Mouse (Mus musculus) adrenal gland, adult (tissue): ENCODE measurements around the gene Cbarp.

Experiments
- DNase-seq, 2 experiments: peaks; one replicate each; pipeline ENCODE4 v3.0.0; 2022 to 2023; ENCODE audit warnings: low spot score in 1 of 2; ENCODE audit not compliant: inconsistent age in 2 of 2

Cbarp gene

DNA sequence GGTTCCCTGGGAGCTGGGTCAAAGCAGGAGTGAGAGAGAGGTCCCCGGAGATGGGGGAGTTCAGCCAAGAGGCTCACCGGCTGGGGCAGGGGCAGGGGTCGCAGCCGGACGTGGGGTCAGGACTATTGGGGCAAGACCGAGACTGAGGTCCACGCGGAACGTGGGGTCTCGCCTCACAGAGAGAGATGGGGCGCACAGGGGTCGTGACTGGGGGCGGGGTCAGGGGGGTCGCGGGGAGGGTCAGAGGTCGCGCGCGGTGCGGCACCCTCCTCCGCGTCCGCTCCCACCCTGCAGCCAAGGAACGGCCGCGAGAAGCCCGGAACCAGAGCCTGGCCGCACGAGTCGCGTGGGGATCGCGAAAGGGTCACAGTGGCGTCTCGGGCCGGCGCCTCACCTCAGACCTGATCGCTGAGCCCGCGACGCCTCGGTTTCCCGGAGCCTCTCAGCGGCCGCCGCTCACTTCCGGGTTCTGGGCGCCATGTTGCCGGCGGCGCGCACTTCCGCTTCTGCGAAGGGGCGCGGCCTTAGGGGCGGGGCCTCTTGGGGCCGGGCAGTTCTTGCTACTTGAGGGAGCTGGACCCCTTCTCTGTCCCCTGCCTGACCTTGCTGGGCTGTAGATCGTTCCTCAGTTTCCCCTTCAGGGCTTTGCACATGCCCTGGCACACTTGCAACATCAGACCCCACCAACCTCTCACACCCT lies 38.3 kb downstream of the Cbarp start:
- peak; percentile 90 to 94 for DNase-seq

DNA sequence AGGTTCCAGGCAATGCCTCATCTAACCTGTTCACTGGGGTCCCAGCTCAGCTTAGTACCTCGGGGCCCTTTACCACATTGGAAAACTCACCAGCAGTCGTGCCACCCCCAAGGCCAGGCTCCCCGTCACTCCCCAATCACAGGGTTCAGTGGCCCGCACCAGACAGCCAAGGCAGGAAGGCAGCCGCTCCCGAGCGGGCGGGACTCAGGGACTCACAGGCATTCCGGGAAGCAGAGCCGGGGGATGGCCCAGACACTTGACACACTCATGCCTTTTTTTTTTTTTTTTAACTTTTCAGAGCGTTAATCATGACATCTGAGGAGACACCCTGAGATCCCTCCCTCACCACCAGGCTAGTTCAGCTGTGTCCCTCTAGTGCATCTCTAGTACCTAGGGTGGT lies 39.7 kb downstream of the Cbarp start:
- DNase-seq, result peak; percentile 79 to 88

DNA sequence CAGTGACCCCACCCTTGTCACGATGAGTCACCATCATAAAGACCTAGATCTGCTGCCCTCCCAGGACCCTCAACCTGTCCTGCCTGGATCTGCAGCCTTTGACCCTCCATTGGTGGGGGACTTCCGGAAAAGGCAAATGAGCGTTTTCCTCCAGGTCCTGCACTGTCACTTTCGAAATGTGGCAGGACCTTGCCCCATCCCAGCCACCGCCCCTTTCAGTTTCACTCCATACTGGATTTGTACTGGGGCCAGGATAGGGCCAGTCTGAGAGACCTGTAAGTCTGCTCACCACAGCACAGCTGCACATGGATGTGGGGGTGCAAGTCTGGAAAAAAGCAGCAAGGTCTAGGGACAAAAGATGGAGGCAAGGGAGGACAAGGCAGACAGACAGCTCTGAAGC lies 42.0 kb downstream of the Cbarp start:
- DNase-seq, result peak; percentile 34 to 78

DNA sequence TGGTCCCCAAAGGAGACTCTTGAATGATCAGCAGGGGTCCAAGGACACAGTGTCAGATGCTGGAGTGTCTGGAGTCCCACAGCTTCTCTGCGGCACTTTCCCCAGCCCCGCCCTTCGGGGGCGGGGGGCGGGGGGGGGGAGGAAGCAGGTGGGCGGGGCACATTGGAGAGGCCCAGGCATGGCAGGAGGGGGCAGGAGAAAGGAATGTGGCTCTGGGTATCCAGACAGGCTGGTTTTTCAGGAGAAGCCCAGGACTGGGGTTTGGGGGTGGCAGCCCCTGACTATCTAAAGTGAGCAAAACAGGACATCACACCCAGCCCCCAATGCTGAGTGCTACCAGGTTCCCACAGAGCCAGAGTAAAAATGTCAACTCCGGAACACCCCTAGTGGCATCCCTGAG lies 43.4 kb downstream of the Cbarp start:
- DNase-seq, result peak in 1 of 2 experiments; percentile 53

DNA sequence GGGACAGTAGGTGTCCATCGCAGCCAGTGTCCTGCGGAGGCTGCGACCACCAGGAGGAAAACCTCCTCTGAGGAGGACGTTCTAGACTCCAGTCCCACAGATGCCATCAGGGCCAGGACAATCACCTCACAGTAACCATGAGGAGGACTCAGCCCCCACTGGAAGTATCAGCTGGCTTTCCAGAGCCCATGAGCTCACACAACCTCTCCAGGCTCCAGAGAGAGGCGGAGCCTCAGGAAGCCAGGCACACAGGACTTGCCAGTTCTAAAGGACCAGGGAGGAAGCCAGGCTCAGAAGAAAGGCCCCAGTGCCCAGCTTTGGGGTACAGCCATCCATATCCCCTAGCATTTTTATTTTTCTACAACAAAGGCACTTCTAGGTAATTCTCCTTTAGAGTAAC lies 45.1 kb downstream of the Cbarp start:
- peak; percentile 61 to 73 for DNase-seq

DNA sequence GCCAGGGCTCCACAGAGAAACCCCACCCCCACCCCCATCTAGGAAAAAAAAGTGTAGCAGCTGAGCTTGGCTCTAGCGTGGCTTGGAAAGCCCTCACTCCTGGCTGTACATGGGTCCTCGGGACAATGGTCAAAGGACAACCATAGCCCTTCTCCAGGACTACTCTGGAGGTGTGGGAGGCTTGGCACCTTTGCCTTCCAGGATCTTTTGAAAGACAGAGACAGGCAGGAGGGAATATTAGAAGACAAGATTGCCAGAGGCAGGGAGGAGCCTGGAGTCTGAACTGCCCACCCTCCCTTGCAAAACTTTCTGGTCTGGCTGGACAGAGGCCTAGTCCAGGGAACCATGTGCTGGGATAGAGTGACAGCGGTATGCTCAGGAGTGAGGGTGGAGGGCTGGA lies 46.0 kb downstream of the Cbarp start:
- peak in 1 of 2 experiments; percentile 60 for DNase-seq

DNA sequence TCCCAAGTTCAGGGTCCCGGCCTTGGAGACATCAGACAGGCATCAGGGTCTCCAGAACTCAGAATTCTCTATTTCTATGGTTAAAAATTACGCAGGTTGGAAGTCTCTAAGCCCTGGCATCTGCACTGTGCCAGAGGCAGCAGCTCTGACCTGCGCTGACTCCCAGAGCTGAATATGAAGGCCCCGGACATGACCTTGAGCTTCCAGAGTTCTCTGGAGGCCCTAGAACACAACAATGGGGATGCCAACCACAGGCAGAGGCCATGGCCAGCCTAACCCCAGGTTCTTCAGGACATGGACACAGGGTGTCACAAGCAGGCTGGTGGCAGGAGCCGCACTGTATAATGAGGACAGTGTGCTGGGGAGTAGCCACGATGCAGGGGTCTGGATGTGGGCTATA lies 46.5 kb downstream of the Cbarp start:
- peak; percentile 71 to 87 for DNase-seq

DNA sequence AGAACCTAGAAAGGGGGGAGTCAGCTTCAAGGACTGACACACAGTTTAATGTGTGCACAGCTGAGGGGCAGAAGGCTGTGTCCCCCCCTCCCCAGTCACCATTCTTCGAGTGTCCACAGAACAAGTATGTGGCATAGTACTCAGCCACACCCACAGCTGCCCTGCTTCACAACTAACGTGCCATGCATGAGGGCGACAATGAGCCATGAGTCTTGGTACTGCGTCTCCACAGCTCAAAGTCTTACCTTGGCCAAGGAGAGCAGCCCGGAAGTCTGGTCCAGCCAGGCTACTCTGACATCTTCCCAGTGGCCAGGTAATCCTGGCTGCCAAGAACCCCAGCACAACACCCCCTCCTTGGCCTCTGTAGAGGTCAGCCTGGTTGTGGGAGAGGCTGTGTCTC lies 47.9 kb downstream of the Cbarp start:
- DNase-seq, result peak in 1 of 2 experiments; percentile 52

DNA sequence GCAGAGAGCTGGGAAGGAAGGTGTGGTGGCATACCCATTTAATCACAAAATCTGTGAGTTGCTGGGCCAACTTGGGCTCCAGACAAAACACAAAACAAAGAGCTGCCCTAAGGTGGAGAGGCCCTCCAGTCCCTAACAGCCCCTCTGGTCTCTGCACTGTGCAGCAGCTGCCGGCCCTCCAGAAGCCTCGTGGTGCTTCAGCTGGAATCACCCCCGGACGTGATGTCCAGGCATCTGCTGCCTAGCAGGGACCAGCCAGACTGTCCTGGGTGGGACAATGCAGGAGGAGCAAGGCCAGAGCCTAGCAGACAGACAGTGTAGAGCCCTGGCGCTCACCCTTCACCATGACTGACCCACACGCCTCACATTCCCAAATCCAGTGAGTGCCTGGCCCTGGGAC lies 49.1 kb downstream of the Cbarp start:
- DNase-seq, result no peak

DNA sequence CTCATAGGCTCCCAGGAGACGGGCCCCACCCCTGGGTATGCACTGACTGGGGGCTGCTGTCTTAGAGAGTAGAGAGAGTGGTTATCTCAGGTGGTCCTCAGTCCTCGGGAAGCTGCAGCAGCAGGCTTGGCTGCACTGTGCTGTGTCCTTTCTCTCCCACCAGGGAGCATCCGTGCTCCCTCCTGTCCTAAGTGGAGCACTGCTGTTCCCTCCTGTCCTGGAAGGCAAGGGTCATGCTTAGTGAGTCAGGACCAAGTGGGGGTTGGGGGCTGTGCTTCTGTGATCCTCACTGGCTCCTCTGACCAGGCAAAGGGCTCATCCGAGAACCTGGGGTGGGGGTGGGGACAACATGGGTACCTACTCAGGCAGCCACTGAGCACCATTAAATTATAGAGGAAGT lies 51.5 kb downstream of the Cbarp start:
- no peak for DNase-seq

DNA sequence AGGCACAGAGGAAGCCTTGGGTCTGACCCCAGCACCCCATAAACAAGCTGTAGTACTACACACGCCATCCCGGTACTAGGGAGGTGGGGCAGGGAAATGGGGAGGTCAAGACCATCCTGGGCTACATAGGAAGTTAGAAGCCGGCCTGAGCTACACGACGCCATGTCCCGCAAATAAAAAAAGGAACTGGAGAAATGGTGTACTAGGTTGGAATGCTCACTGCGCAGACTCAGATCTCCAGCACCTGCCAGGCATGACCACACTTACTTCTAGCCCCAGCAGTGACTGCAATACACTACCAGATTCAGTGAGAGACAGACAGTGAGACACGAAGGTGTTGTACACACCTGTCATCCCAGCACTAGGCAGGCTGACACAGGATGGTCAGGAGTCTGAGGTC lies 53.2 kb downstream of the Cbarp start:
- DNase-seq, result no peak

DNA sequence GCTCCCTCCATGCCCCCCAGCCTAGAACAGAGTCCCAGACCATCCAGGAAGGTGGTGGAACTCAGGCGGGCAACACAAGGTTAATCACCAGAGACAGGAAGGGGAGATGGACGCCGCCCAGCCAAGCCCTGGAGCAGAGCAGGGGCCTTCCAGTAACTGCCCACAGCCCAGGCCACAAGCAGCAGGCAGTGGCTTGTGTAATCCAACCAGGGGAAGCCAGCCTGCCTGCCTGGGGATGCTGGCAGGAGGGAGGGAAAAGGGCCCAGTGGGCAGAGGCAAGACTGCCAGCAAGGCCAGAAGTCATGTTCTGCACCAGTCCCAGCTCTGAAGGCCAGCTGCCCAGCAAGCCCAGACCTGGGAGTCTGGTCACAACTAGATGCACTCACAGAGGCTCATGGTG lies 53.8 kb downstream of the Cbarp start:
- peak in 1 of 2 experiments; percentile 81 for DNase-seq

DNA sequence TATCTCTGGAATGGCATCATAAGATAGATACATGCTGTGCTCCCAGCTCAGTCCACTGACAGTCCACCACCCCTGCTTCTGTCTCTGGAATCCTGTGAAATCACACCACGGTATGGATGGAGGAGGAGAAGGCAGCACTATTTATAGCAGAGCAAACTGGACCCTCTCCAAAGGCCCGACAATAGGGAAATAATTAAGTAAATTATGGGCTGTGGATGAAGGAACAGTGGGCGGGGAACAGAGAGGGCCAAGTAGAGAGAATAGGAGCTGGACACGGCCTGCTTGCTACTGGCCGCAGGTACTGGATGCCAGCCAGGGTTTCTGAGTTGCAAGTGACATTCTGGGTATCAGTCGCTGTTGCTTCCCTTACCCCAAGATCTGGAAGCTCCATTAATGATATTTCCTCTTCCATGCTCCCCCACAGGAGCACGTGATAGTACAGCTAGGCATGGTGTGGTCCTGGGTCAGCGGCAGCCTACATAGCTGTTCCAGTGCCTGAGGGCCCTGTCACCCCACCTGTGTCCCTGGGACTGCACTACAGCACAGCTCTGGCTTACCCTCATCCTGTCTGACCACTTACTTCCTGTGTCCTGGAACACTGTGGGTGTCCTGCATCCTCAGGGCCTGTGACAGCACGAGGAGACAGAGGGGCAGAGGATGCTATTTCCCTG lies 55.7 kb downstream of the Cbarp start:
- DNase-seq, result peak; percentile 54 to 72

DNA sequence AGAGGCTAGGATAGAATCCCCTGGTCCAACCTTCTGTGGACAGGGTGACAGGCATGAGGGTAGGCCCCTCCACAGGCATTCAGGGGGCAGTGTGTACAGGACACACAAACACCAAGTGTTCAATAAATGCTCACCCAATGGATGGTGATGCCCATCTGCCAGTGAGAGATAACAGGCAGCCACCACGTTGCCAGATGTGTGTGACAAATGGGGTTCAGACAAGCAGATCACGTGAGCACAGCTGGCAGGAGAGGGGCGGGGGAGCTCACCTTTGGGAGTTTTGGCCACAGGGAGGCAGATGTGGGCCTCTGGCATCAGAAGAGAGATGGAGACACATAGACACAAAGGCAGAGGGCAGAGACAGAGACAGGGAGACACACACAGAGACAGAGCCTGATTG lies 59.6 kb downstream of the Cbarp start:
- DNase-seq, result no peak
